Mouse (Mus musculus) neural tube, embryonic 11.5 days (tissue): Measurements from ENCODE around the gene Kdm2a. TPM values are rescaled to one million over a fixed set of nuclear protein-coding genes. Genes with fewer than 3 reads are reported as not detected.

ENCODE experiments used
- ATAC-seq: fragments of 200-750 bp; cut with Nextera tagmentation; 2 replicates; pipeline ENCODE4 v1.8.0; 2017; ENCODE audit warnings: moderate number of reproducible peaks, mild to moderate bottlenecking, moderate TSS enrichment, moderate library complexity; ENCODE audit not compliant: insufficient read depth, low FRiP score, low TSS enrichment
- DNase-seq: peaks from one replicate; pipeline ENCODE4 v3.0.0-alpha.2; 2015; ENCODE audit warnings: low spot score
- H3K27ac ChIP-seq: fragments of 300-500 bp; sonication (generic); 2 replicates; pipeline ENCODE4 v1.5.1; 2014; ENCODE audit warnings: low read depth, mild to moderate bottlenecking, low read length
- H3K27me3 ChIP-seq: fragments of 300-500 bp; sonication (generic); 2 replicates; pipeline ENCODE4 v1.6.1; 2014; ENCODE audit warnings: mild to moderate bottlenecking, low read length, mixed read lengths; ENCODE audit not compliant: control insufficient read depth, insufficient read depth
- H3K36me3 ChIP-seq: fragments of 300-500 bp; sonication (generic); 2 replicates; pipeline ENCODE4 v1.6.1; 2014; ENCODE audit warnings: mild to moderate bottlenecking, low read length, moderate library complexity, mixed read lengths; ENCODE audit not compliant: control insufficient read depth, insufficient read depth
- H3K4me1 ChIP-seq: fragments of 300-500 bp; sonication (generic); 2 replicates; pipeline ENCODE4 v1.6.1; 2014; ENCODE audit warnings: low read length, mixed read lengths; ENCODE audit not compliant: control insufficient read depth, insufficient read depth
- H3K4me2 ChIP-seq: fragments of 300-500 bp; sonication (generic); 2 replicates; pipeline ENCODE4 v1.6.1; 2014; ENCODE audit warnings: low read depth, mild to moderate bottlenecking, moderate library complexity
- H3K4me3 ChIP-seq: fragments of 300-500 bp; sonication (generic); 2 replicates; pipeline ENCODE4 v1.5.1; 2014; ENCODE audit warnings: low read depth, low read length
- H3K9ac ChIP-seq: fragments of 300-500 bp; sonication (generic); 2 replicates; pipeline ENCODE4 v1.6.1; 2014; ENCODE audit warnings: mild to moderate bottlenecking, low read length
- H3K9me3 ChIP-seq: fragments of 300-500 bp; sonication (generic); 2 replicates; pipeline ENCODE4 v1.6.1; 2016; ENCODE audit warnings: low read length; ENCODE audit not compliant: control insufficient read depth
- WGBS: fragments of 180-500 bp; shearing (Covaris S2); extraction: QIAGEN DNeasy Blood & Tissue Kit; methylation state at CpG from one replicate; pipeline ENCODE4 v1.1.7; 2014; 5-methylcytosine and 5-hydroxymethylcytosine counted together
- polyA plus RNA-seq: library from polyadenylated mRNA; unstranded; fragments of >200 nt; fragmentation: Nextera tagmentation; extraction: Ambion mirVana; gene quantifications from 2 replicates; pipeline ENCODE4 v1.2.1, GENCODE M21; 2014

Gene Kdm2a
- polyA plus RNA-seq, 1 experiment from 2014 or later: 44.1 TPM

DNA sequence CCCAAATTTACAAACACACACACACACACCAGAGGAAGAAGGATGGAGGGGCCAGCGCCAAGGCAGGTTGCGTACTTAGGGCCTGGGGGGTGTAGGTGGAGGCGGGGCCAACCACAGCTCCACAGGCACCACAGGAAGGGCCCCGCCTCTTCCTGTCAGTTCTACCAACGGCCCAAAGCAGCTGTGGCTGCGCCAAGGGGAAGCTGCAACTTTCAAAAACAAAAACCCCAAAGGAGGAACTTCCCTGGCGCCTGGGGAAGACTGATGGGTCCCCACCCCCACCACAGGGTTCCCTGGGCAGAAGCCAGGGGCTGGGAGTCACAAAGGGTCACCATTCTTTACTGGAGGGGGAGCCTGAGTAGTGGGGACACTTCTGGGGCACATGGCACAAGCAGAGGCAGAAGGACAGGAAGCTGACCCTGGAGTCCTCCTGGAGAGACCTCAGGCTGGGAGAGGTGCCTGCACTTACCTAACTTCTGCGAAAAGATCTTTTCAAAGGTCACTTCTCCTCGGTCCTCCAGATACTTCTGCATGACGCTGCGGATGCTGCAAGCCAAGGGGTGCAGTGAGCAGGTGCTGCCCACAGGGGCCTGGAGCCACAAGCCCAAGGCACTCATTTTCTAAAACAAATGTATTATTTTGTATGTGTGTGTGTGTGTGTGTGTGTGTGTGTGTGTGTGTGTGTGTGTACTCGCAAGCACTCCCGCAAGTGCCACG, 103.5 kb downstream of the Kdm2a start:
- H3K4me3 ChIP-seq: no peak overlapping the region
- H3K27me3 ChIP-seq: no peaks in the 10 kb centered on the region
- H3K9me3 ChIP-seq: no peaks in the 10 kb centered on the region
- H3K9ac ChIP-seq: no peak overlapping the region
- H3K4me2 ChIP-seq: no peak overlapping the region
- 70% methylated on average over 14 of the region's 14 CpGs for WGBS
- DNase-seq (no peak), ATAC-seq (no peak)
- no peak overlapping the region for H3K27ac ChIP-seq
- no peaks in the 10 kb centered on the region for H3K4me1 ChIP-seq
- H3K36me3 ChIP-seq: peaks cover 17% of the 10 kb centered on the region

DNA sequence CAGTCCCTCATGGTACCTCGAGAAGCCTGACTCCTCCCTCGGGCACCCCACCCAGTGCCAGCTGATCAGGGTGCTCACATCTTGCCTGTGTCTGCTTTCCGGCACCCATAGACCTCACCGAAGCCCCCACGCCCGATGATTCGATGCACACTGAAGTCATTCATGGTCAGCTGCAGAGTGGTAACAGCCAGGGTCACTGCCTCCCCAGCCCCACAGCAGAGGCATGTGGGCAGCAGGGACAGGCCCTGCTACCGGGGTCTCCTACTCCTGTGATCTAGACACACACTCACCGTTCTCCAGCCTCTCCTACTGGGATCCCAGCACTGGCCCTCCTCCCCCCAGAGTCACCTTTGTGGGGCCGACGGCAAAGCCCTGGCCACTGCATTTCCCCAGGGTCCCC, 106.9 kb downstream of the Kdm2a start:
- Histone ChIP-seq H3K27ac (no peak overlapping the region), H3K4me3 (no peak overlapping the region), H3K36me3 (peaks cover 33% of the 10 kb centered on the region), H3K4me1 (no peaks in the 10 kb centered on the region), H3K9me3 (no peaks in the 10 kb centered on the region), H3K4me2 (no peak overlapping the region), H3K9ac (no peak overlapping the region), H3K27me3 (no peaks in the 10 kb centered on the region)
- WGBS: 93% methylated on average over 11 of the region's 11 CpGs
- no peak for ATAC-seq
- no peak for DNase-seq

- H3K27me3 ChIP-seq: no peaks in the 10 kb centered on the region
- no peak overlapping the region for H3K4me3 ChIP-seq
- no peaks in the 10 kb centered on the region for H3K4me1 ChIP-seq
- H3K9me3 ChIP-seq: no peaks in the 10 kb centered on the region
- peaks cover 35% of the 10 kb centered on the region for H3K36me3 ChIP-seq
- H3K9ac ChIP-seq: no peak overlapping the region
- H3K4me2 ChIP-seq: no peak overlapping the region
- ATAC-seq (no peak), DNase-seq (no peak)
- H3K27ac ChIP-seq: no peak overlapping the region
- WGBS: 72% methylated on average over 15 of the region's 15 CpGs
These were observed 107.3 kb downstream of the Kdm2a start for GRCm38 (mm10) chr19:4290749-4291148.

- DNase-seq: no peak
- Histone ChIP-seq H3K27ac (no peak overlapping the region), H3K9ac (no peak overlapping the region), H3K9me3 (no peaks in the 10 kb centered on the region), H3K27me3 (no peaks in the 10 kb centered on the region), H3K4me1 (no peaks in the 10 kb centered on the region), H3K4me3 (peak overlapping the region; percentile 52; the same call in 1 of the 2 replicates), H3K4me2 (peak overlapping the region; percentile 78; the same call in 1 of the 2 replicates), H3K36me3 (peaks cover 14% of the 10 kb centered on the region; the same call in 1 of the 2 replicates)
- 46% methylated on average over 7 of the region's 7 CpGs for WGBS
- no peak for ATAC-seq
These were observed 114.4 kb downstream of the Kdm2a start for GRCm38 (mm10) chr19:4283653-4284052.

GRCm38 (mm10) chr19:4282898-4283553, 115.1 kb downstream of the Kdm2a start, which contains the start of gene Ankrd13d:
Gene Ankrd13d (minus strand): TSS chr19:4283137.
- DNase-seq: peak; percentile 93
- Histone ChIP-seq H3K9ac (peak within 1 kb of the TSS; percentile 63), H3K27ac (no peak within 1 kb of the TSS), H3K4me3 (peak within 1 kb of the TSS; percentile 52), H3K4me2 (peak within 1 kb of the TSS; percentile 78), H3K9me3 (no peaks in the 10 kb centered on the region), H3K4me1 (no peaks in the 10 kb centered on the region), H3K27me3 (no peaks in the 10 kb centered on the region), H3K36me3 (peaks cover 14% of the 10 kb centered on the region; the same call in 1 of the 2 replicates)
- ATAC-seq: peak; percentile 92
- WGBS: under 1% methylated on average over 47 of the region's 50 CpGs

GRCm38 (mm10) chr19:4280425-4280824, 117.7 kb downstream of the Kdm2a start:
- no peak for ATAC-seq
- Histone ChIP-seq H3K4me2 (no peak overlapping the region), H3K27me3 (no peaks in the 10 kb centered on the region), H3K9me3 (no peaks in the 10 kb centered on the region), H3K4me3 (no peak overlapping the region), H3K4me1 (no peaks in the 10 kb centered on the region), H3K36me3 (peaks cover 1% of the 10 kb centered on the region; the same call in 1 of the 2 replicates), H3K9ac (no peak overlapping the region), H3K27ac (no peak overlapping the region)
- no peak for DNase-seq
- WGBS: 96% methylated on average over 9 of the region's 9 CpGs

DNA sequence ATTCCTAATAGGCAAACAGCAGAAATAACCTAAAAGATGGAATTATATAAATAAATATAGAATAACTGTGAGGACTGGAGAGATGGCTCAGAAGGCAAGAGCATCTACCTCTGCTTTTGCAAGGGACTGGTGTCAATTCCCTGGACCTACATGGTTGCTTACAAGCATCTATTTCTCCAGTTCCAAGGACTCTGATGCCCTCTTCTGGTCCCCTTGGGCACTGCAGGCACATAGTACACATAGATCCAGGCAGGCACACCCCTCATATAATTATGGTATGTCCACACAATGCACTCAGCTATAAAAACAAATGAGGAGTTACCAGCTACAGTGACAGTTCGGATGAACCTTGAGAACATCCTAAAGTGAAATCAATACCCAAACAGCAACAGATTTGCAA, 118.6 kb downstream of the Kdm2a start:
- DNase-seq: no peak
- 94% methylated on average over 1 of the region's 1 CpGs for WGBS

DNA sequence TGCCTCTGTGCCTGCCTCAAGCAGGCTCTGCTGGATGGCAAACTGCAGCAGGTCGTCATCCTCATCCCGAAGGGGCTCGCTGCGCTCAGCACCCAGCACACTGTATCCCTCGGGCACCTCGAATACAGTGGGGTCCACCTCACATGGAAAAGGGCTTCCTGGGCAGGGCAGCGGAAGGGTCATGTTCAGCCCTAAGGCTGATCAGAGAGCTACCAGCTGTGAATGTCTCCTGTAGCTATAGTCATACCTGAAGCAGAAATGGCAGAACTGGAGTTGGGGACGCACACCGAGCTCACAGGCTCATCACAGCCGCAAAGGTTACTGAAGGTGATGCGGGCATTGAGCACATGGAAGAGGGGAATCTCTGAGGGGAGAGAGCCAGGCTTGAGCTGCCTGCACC, 127.1 kb downstream of the Kdm2a start:
- ATAC-seq: no peak
- WGBS: 92% methylated on average over 11 of the region's 11 CpGs
- H3K27me3 ChIP-seq: peaks cover 17% of the 10 kb centered on the region

More for the DNA sequence above, 118.6 kb downstream of the Kdm2a start:
- H3K27ac ChIP-seq: no peak overlapping the region
- H3K27me3 ChIP-seq: no peaks in the 10 kb centered on the region
- no peaks in the 10 kb centered on the region for H3K9me3 ChIP-seq
- H3K36me3 ChIP-seq: no peaks in the 10 kb centered on the region
- no peak for ATAC-seq
- H3K4me2 ChIP-seq: no peak overlapping the region
- no peak overlapping the region for H3K4me3 ChIP-seq
- no peak overlapping the region for H3K9ac ChIP-seq
- no peaks in the 10 kb centered on the region for H3K4me1 ChIP-seq

GRCm38 (mm10) chr19:4270187-4270586, 127.9 kb downstream of the Kdm2a start:
- H3K27me3 ChIP-seq: peaks cover 17% of the 10 kb centered on the region
- DNase-seq (no peak), ATAC-seq (no peak)
- H3K9me3 ChIP-seq: no peaks in the 10 kb centered on the region
- no peak overlapping the region for H3K27ac ChIP-seq
- no peak overlapping the region for H3K4me3 ChIP-seq
- WGBS: 72% methylated on average over 6 of the region's 6 CpGs
- H3K36me3 ChIP-seq: no peaks in the 10 kb centered on the region
- no peak overlapping the region for H3K9ac ChIP-seq
- no peak overlapping the region for H3K4me2 ChIP-seq
- H3K4me1 ChIP-seq: peaks cover 4% of the 10 kb centered on the region

More for the DNA sequence above, 127.1 kb downstream of the Kdm2a start:
- no peak for DNase-seq
- Histone ChIP-seq H3K4me3 (no peak overlapping the region), H3K4me2 (no peak overlapping the region), H3K4me1 (peaks cover 4% of the 10 kb centered on the region), H3K9me3 (no peaks in the 10 kb centered on the region), H3K36me3 (no peaks in the 10 kb centered on the region), H3K9ac (no peak overlapping the region), H3K27ac (no peak overlapping the region)
